Mouse (Mus musculus) stomach, embryonic 14.5 days (tissue): ENCODE data around the gene Gm20388. TPM values are rescaled to one million over a fixed set of nuclear protein-coding genes. Genes with fewer than 3 reads are reported as not detected.

ENCODE experiments used
- ATAC-seq: fragments of 200-750 bp; cut with Nextera tagmentation; 2 replicates; pipeline ENCODE4 v1.8.0; 2017; ENCODE audit warnings: low read depth, moderate TSS enrichment; ENCODE audit not compliant: insufficient number of reproducible peaks, insufficient read depth, low FRiP score
- H3K27ac ChIP-seq: fragments of 300-500 bp; sonication (generic); 2 replicates; pipeline ENCODE4 v1.5.1; 2014; ENCODE audit warnings: mild to moderate bottlenecking, low read length, moderate library complexity, mixed read lengths
- H3K27me3 ChIP-seq: fragments of 300-500 bp; sonication (generic); 2 replicates; pipeline ENCODE4 v1.6.1; 2014; ENCODE audit warnings: low read length, control low read depth, mixed read lengths; ENCODE audit not compliant: control insufficient read depth, insufficient read depth
- H3K36me3 ChIP-seq: fragments of 300-500 bp; sonication (generic); 2 replicates; pipeline ENCODE4 v1.6.1; 2014; ENCODE audit warnings: mild to moderate bottlenecking, control low read depth, low read length, moderate library complexity, mixed read lengths; ENCODE audit not compliant: control insufficient read depth, insufficient read depth
- H3K4me1 ChIP-seq: fragments of 300-500 bp; sonication (generic); 2 replicates; pipeline ENCODE4 v1.6.1; 2014; ENCODE audit warnings: low read length, control low read depth, mixed read lengths; ENCODE audit not compliant: control insufficient read depth, insufficient read depth
- H3K4me2 ChIP-seq: fragments of 300-500 bp; sonication (generic); replicated peaks from 2 replicates; pipeline ENCODE4 v1.6.1; 2014; ENCODE audit warnings: low read depth, low read length, control low read depth
- H3K4me3 ChIP-seq: fragments of 300-500 bp; sonication (generic); 2 replicates; pipeline ENCODE4 v1.5.1; 2014; ENCODE audit warnings: low read depth, low read length, control low read depth
- H3K9ac ChIP-seq: fragments of 300-500 bp; sonication (generic); replicated peaks from 2 replicates; pipeline ENCODE4 v1.6.1; 2014; ENCODE audit warnings: low read depth, mild to moderate bottlenecking, control low read depth, low read length, moderate library complexity, mixed read lengths
- H3K9me3 ChIP-seq: fragments of 300-500 bp; sonication (generic); 2 replicates; pipeline ENCODE4 v1.6.1; 2016; ENCODE audit warnings: low read depth, low read length, control low read depth; ENCODE audit not compliant: control insufficient read depth
- WGBS: fragments of 180-500 bp; shearing (Covaris S2); extraction: QIAGEN DNeasy Blood & Tissue Kit; methylation state at CpG from one replicate; pipeline ENCODE4 v1.1.7; 2014; 5-methylcytosine and 5-hydroxymethylcytosine counted together
- polyA plus RNA-seq: library from polyadenylated mRNA; unstranded; fragments of >200 nt; fragmentation: Nextera tagmentation; extraction: Ambion mirVana; gene quantifications from 2 replicates; pipeline ENCODE4 v1.2.1, GENCODE M21; 2014

The Gm20388 gene
- polyA plus RNA-seq, 1 experiment from 2014 or later, result 11.4 TPM

- H3K4me1 ChIP-seq, result peaks cover 33% of the 10 kb centered on the region
- H3K9me3 ChIP-seq, result no peaks in the 10 kb centered on the region
- WGBS, result 13% methylated on average over 21 of the region's 21 CpGs
- no peaks in the 10 kb centered on the region for H3K27me3 ChIP-seq
- H3K4me3 ChIP-seq, result peak overlapping the region; percentile 74
- peaks cover 26% of the 10 kb centered on the region for H3K36me3 ChIP-seq
- peak overlapping the region; percentile 83 for H3K9ac ChIP-seq
- peak overlapping the region; percentile 88 for H3K4me2 ChIP-seq
- peak overlapping the region; percentile 77 for H3K27ac ChIP-seq
- no peak for ATAC-seq
These were observed 2665.3 kb downstream of the Gm20388 start for GRCm38 (mm10) chr8:122575735-122576647.

GRCm38 (mm10) chr8:122576648-122577022, 2666.0 kb downstream of the Gm20388 start, which contains the start of gene Aprt:
Gene Aprt (minus strand): TSS chr8:122576909.
- Histone ChIP-seq H3K9ac (peak within 1 kb of the TSS; percentile 83), H3K4me3 (peak within 1 kb of the TSS; percentile 74), H3K4me2 (peak within 1 kb of the TSS; percentile 88), H3K9me3 (no peaks in the 10 kb centered on the region), H3K27me3 (no peaks in the 10 kb centered on the region), H3K36me3 (peaks cover 20% of the 10 kb centered on the region), H3K4me1 (peaks cover 36% of the 10 kb centered on the region), H3K27ac (peak within 1 kb of the TSS; percentile 77)
- under 1% methylated on average over 39 of the region's 39 CpGs for WGBS
- peak; percentile 89 for ATAC-seq

GRCm38 (mm10) chr8:122577116-122577515, 2666.5 kb downstream of the Gm20388 start:
- no peak overlapping the region; the same call in 1 of the 2 replicates for H3K9ac ChIP-seq
- H3K9me3 ChIP-seq, result no peaks in the 10 kb centered on the region
- H3K27ac ChIP-seq, result peak overlapping the region; percentile 74; the same call in 1 of the 2 replicates
- H3K4me2 ChIP-seq, result peak overlapping the region; percentile 88
- peaks cover 36% of the 10 kb centered on the region for H3K4me1 ChIP-seq
- peak; percentile 14; the same call in 1 of the 2 replicates for ATAC-seq
- 17% methylated on average over 10 of the region's 10 CpGs for WGBS
- H3K4me3 ChIP-seq, result peak overlapping the region; percentile 74
- no peaks in the 10 kb centered on the region for H3K27me3 ChIP-seq
- H3K36me3 ChIP-seq, result peaks cover 15% of the 10 kb centered on the region

- Histone ChIP-seq H3K9me3 (no peaks in the 10 kb centered on the region), H3K36me3 (peaks cover 5% of the 10 kb centered on the region; the same call in 1 of the 2 replicates), H3K4me2 (no peak overlapping the region), H3K4me1 (peaks cover 36% of the 10 kb centered on the region), H3K9ac (no peak overlapping the region), H3K4me3 (no peak overlapping the region), H3K27me3 (no peaks in the 10 kb centered on the region), H3K27ac (no peak overlapping the region)
- 27% methylated on average over 7 of the region's 7 CpGs for WGBS
- no peak; the same call in 1 of the 2 replicates for ATAC-seq
These were observed 2668.6 kb downstream of the Gm20388 start for GRCm38 (mm10) chr8:122579196-122579595.

- Histone ChIP-seq H3K27me3 (no peaks in the 10 kb centered on the region), H3K36me3 (no peaks in the 10 kb centered on the region), H3K9ac (no peak overlapping the region), H3K4me2 (no peak overlapping the region), H3K4me1 (peaks cover 22% of the 10 kb centered on the region), H3K4me3 (no peak overlapping the region), H3K9me3 (no peaks in the 10 kb centered on the region), H3K27ac (no peak overlapping the region)
- no peak for ATAC-seq
- 23% methylated on average over 13 of the region's 15 CpGs for WGBS
These were observed 2670.3 kb downstream of the Gm20388 start for GRCm38 (mm10) chr8:122580926-122581325.

- Histone ChIP-seq H3K4me3 (no peak overlapping the region), H3K4me2 (no peak overlapping the region), H3K27ac (no peak overlapping the region), H3K4me1 (peaks cover 4% of the 10 kb centered on the region; the same call in 1 of the 2 replicates), H3K36me3 (no peaks in the 10 kb centered on the region), H3K9me3 (no peaks in the 10 kb centered on the region), H3K9ac (no peak overlapping the region), H3K27me3 (no peaks in the 10 kb centered on the region)
- WGBS, result 83% methylated on average over 9 of the region's 9 CpGs
- ATAC-seq, result no peak
These were observed 2674.3 kb downstream of the Gm20388 start for GRCm38 (mm10) chr8:122584981-122585380.

- no peak for ATAC-seq
- Histone ChIP-seq H3K27me3 (no peaks in the 10 kb centered on the region), H3K27ac (no peak overlapping the region), H3K4me1 (peaks cover 4% of the 10 kb centered on the region; the same call in 1 of the 2 replicates), H3K4me2 (no peak overlapping the region), H3K9ac (no peak overlapping the region), H3K36me3 (no peaks in the 10 kb centered on the region), H3K4me3 (no peak overlapping the region), H3K9me3 (no peaks in the 10 kb centered on the region)
- 40% methylated on average over 14 of the region's 14 CpGs for WGBS
These were observed 2674.8 kb downstream of the Gm20388 start for GRCm38 (mm10) chr8:122585411-122585891.

GRCm38 (mm10) chr8:122586171-122586570, 2675.5 kb downstream of the Gm20388 start:
- Histone ChIP-seq H3K27me3 (no peaks in the 10 kb centered on the region), H3K4me2 (no peak overlapping the region), H3K27ac (no peak overlapping the region), H3K36me3 (no peaks in the 10 kb centered on the region), H3K4me3 (no peak overlapping the region), H3K9me3 (no peaks in the 10 kb centered on the region), H3K9ac (no peak overlapping the region), H3K4me1 (peaks cover 1% of the 10 kb centered on the region; the same call in 1 of the 2 replicates)
- WGBS, result 76% methylated on average over 7 of the region's 7 CpGs
- no peak for ATAC-seq
